Mouse (Mus musculus): ENCODE data around the gene Lgals9. TPM values are rescaled to one million over a fixed set of nuclear protein-coding genes. Genes with fewer than 3 reads are reported as not detected.

Lgals9 gene
- total RNA-seq (2021) = 100 to 1,000 TPM in 1 of 2 experiments, 10 to 100 TPM in 1; 67.1 to 118 TPM
- long read RNA-seq, experiment 1, transcript Lgals9-202 (10 exons, 1,520 nt) = major isoform, 51 of 71 reads
- long read RNA-seq, experiment 1, partial matches to known transcripts = 14 of 71 reads
- long read RNA-seq, experiment 1, other reads (novel, unspliced or antisense) = 6 of 71 reads
- long read RNA-seq, experiment 2, transcript Lgals9-202 (10 exons, 1,520 nt) = major isoform, 7 of 9 reads
- long read RNA-seq, experiment 2, partial matches to known transcripts = 2 of 9 reads
- long read RNA-seq, experiment 2, other reads (novel, unspliced or antisense) = 0 of 9 reads

DNA sequence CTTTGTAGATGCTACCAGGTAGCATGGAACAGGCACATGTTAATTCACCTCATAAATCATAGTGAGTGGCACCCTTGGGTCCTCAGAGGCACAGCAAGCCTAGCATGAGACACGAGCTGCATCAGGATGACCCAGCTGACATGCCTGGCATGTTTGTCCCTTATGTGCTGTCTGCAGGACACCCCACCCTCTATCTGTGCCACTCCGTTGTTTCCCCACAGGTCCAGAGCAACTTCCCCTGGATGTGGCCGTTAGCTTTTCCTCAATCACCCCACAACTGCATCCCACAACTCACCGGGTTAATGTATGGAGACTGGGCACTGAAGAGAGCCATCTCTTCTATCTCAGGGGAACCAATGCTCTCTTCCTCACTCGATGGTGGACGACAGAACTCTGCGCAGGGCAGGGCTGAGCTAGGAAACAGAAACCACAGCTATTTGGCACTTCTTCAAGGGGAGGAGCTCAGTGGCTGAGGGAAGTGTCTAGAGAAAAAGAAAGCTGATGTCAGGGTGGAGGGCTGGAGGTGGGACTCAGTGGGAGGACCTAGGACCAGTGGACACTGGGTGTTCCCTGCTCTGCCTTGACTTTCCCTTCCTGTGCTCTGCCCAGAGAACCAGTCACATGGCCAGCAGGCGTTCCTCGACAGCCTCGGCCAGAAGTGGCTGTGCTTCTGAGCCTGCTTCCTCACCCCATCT lies at the start of gene Lgals9:
Gene Lgals9 (minus strand): TSS at position 464 of the 695 bp plus-strand sequence.
- peak; percentile 72 for DNase-seq

DNA sequence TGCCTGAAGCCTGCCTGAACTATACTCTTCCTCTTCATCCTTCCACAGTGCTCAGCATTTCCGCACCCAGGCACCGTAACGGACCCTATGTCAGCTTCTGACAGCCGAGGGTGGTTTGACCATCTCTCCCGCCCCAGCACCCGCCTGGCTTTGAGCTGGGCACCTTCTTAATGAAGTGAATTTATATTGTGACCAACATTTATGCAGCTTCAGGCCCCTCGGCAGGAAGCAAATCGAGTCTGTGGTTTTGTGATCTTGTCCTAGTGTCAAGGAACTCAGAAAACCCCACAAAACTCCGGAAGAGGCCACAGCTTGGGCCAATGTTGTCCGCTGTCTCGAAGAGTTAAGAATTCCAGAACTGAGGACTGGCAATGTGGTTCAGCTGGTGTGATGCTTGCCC lies 48.9 kb upstream of the Lgals9 start:
- DNase-seq = no peak

DNA sequence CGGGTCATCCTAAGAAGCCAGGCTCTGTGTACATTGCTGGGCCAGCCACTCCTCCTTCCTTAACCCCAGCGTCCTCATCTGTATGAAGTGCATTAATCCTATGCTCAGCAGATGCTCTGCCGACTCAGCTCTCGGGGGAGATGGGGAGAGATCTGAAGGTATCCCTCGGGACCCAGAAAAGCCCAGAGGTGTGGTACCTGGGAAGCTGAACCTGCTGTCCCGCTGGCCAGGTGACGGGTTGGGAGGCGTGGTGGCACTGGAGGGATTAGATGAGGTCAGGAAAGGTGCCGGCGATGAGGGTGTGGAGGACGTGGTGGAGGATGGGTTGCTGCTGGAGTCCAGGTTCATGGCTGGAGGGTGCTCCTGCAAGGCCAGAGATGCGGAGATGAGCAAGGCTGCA lies 48.3 kb upstream of the Lgals9 start:
- DNase-seq = no peak

GRCm38 (mm10) chr11:79031452-79031746 lies 46.7 kb upstream of the Lgals9 start:
- no peak for DNase-seq

DNA sequence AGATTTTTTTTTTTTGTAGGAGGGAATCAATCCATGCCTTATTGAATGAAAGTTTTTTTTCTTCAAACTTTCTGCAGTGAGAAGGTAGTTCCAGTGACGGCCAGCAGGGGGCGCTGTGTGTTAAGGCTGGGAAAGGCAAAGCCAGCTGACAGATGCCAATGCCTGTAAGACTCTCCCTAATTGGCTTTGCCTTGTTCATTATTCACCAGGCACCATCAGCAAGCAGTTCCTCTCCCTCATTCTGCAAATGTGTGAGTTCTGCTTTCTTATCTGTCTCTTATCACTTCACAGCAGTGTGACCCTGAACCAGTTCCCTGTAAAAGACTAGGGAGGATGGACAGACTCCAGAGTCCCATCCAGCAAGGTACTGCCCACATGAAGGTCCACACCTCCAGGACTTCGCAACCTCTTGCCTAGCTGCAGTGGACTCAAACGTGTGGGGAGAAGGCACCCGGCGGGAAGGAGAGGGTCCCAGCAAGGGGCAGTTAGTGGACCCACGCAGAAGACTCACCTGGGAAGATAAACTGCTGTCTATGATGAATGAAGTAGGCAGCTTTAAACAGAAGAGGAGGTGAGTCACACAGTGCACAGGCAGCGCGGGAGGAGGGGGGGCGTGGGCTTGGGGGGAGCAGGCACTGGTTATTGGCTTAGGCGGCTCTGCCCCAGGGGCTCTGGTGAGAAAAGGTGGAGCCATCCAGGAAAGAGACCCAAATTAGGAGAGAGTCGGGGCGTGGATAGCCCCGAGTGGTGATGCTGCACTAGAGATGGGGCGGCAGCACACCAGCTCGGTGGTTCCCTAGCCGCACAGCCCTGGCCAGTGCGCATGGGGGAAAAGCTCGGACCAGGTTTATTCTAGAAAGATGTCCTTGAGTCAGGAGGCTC lies 46.1 kb upstream of the Lgals9 start:
- DNase-seq = peak; percentile 96

GRCm38 (mm10) chr11:79023751-79024150 lies 39.0 kb upstream of the Lgals9 start:
- DNase-seq = no peak

DNA sequence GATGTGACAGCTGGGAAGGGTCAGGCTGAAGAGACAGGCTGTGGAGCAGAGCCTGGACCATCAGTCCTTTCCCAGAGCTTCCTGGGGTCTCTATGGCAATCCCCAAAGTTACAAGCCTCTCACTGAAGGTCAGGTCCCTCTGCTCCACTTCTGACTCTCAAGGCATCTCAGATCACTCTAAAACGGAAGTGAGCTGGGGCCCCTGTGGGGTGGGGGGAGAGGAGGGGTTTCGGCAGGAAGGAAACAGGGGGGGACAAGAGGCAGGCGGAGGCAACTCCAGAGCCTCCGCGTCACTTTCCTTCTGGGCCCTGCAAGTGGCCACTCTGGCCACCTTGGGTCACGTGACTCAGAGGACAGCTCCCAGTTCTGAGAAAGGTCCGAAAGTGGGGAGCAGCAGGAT lies 38.6 kb upstream of the Lgals9 start:
- no peak for DNase-seq

DNA sequence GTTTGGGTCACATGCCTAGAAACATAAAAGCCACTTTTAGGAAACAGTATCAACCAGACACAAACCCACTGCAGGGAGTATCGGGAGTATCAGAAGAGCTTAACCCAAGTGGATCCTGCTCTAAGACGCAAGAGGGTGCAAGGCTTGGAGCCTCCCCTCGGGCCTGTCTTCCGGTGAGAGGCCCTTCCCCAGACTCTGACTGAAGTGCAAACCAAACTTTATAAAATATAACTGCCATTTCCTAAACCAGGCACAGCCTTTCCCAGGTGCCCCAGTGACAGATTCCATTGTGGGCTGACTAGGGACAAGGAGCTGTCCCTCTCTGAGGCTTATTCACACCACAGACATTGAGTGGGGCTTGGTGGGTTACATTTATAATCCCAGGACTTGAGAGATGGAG lies 38.1 kb upstream of the Lgals9 start:
- no peak for DNase-seq

- DNase-seq = no peak
Measured at GRCm38 (mm10) chr11:79020535-79021045, 35.8 kb upstream of the Lgals9 start.

GRCm38 (mm10) chr11:79019839-79020534 lies 35.2 kb upstream of the Lgals9 start:
- peak; percentile 68 for DNase-seq

GRCm38 (mm10) chr11:79018954-79019704 lies 34.4 kb upstream of the Lgals9 start:
- peak; percentile 87 for DNase-seq

- DNase-seq = no peak
Measured at GRCm38 (mm10) chr11:79017161-79017606, 32.4 kb upstream of the Lgals9 start.

DNA sequence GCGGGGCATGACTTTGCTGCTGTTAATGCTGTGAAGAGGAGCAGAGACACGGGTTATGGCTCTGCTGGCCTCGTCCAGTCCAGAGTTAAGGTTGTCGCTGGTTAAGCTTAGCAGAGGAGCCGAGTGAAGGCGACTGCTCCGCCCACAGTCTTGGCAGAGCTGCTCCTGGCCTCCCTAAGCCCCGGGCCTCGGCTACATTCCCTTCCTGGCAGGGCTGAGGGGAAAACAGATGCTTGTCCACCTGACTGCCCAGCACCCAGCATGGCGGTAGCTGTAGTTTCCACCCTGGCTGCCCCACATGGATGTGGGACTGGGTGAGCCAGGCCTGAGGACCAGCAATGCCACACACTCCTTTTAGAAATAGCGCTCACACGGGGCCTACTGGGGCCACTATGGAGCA lies 31.5 kb upstream of the Lgals9 start:
- no peak for DNase-seq

GRCm38 (mm10) chr11:79015660-79016215 lies 31.0 kb upstream of the Lgals9 start:
- DNase-seq = no peak

DNA sequence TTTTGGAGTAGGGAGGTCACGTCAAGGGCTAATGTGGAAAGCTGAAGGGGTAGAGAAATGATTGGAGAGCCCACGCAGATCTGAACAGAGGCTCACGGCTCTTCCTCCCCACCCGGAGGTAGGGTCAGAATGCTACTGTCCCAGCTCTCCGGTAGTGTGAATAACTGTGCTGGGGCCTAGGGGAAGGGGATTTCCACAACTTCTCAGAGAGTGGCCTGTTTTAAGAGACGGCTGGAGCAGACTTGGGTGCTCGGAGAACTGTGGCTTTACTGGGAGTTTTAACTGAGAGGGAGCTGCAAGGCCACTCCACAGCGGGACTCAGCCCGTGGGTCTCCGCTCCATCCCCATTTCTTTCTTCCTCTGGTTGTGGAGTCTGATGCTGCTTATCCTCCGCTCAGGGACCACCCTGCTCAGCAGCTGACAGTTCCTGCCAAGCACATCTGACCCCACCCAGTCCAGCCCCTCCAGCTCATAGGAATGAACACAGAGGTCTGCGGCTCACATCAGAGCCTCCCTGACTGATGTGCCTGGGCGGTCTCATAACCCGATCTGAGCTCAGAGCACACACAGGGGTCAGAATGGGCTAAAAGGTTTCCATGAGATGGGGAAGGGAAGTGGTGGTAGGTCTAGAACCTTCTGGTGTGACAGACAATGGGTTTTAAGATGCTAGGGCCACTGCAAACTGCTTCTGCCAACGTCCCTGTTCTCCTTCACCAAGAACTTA lies 30.0 kb upstream of the Lgals9 start:
- DNase-seq = no peak

- DNase-seq = no peak
Measured at GRCm38 (mm10) chr11:79013806-79014205, 29.1 kb upstream of the Lgals9 start.

- DNase-seq = no peak
Measured at GRCm38 (mm10) chr11:79013056-79013455, 28.3 kb upstream of the Lgals9 start.

GRCm38 (mm10) chr11:79012529-79012928 lies 27.8 kb upstream of the Lgals9 start:
- no peak for DNase-seq

DNA sequence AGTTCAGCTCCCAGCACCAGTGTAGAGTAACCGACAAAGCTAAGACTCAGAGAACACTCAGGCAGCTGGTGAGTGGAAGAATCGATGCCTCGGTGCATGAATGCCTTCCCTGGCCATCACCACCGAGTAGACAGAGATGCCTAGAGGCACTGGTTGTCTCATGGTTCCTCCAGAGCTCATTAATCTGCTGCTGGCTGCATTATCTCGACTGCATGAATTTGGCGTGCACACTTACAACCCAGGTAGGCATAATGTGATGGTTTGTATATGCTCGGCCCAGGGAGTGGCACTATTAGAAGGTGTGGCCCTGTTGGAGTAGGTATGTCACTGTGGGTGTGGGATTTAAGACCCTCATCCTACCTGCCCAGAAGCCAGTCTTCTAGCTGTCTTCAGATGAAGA lies 24.1 kb upstream of the Lgals9 start:
- DNase-seq = no peak
